Mouse (Mus musculus) small intestine, adult 2 months (tissue): ENCODE results near the gene Cdip1.
"Not testable (repeated sequence)": the region's sequence is repeated elsewhere in the genome, so short reads cannot be mapped to it uniquely, and the experiment has no call there.

Source experiments
- CTCF ChIP-seq: fragments of 200-500 bp; IDR thresholded peaks from 2 replicates; pipeline ENCODE4 v1.5.1; 2012; ENCODE audit warnings: low read depth, mild to moderate bottlenecking, control low read depth, inconsistent platforms, low read length, moderate library complexity, mixed read lengths; ENCODE audit not compliant: insufficient replicate concordance, insufficient read length; ENCODE audit errors: extremely low read depth
- POLR2A ChIP-seq: fragments of 200-500 bp; IDR thresholded peaks from 2 replicates; pipeline ENCODE4 v1.6.1; 2012; ENCODE audit warnings: low read depth, mild to moderate bottlenecking, control low read depth, inconsistent platforms, low read length, moderate library complexity

GRCm38 (mm10) chr16:4824466-4824865 is 34.4 kb upstream of the Cdip1 start:
- TF ChIP-seq POLR2A, CTCF: not testable (repeated sequence)
